Mouse (Mus musculus): ENCODE data around the gene Aurkb.

Aurkb gene

GRCm38 (mm10) chr11:69099177-69099914, 53.9 kb downstream of the Aurkb start:
- peak; percentile 42 for DNase-seq

GRCm38 (mm10) chr11:69099915-69100345, 54.5 kb downstream of the Aurkb start:
- DNase-seq = peak; percentile 91

DNA sequence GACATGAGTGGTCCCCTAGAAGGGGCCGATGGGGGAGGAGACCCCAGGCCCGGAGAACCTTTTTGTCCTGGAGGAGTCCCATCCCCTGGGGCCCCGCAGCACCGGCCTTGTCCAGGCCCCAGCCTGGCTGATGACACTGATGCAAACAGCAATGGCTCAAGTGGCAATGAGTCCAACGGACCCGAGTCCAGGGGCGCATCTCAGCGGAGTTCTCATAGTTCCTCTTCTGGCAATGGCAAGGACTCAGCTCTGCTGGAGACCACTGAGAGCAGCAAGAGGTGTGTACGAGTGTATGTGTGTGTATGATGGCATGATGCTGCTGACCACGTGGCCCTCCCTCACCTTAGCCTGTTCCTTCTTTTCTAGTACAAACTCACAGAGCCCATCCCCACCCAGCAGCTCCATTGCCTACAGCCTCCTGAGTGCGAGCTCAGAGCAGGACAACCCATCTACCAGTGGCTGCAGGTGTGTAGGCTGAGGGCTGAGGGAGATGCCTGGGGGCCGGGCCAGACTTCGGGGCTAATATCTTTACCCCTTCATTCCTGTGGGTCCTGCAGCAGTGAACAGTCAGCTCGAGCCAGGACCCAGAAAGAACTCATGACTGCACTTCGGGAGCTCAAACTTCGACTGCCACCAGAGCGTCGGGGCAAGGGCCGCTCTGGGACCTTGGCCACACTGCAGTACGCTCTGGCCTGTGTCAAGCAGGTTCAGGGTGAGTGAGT, 55.4 kb downstream of the Aurkb start:
- no peak for DNase-seq

Data from thymus, postnatal 25 days (tissue).